Mouse (Mus musculus): ENCODE data around the gene Tldc2. TPM values are rescaled to one million over a fixed set of nuclear protein-coding genes. Genes with fewer than 3 reads are reported as not detected.

Gene Tldc2
- total RNA-seq, 2 experiments from 2014 or later = not detected

- no peak for ATAC-seq (replicated peaks; ENCODE audit: low FRiP score, poor library complexity, severe bottlenecking)
Observed at GRCm38 (mm10) chr2:157137959-157138731, 51.3 kb downstream of the Tldc2 start.

GRCm38 (mm10) chr2:157138808-157139207 lies 52.0 kb downstream of the Tldc2 start:
- ATAC-seq (replicated peaks; ENCODE audit: low FRiP score, poor library complexity, severe bottlenecking) = no peak

- ATAC-seq (replicated peaks; ENCODE audit: low FRiP score, poor library complexity, severe bottlenecking) = no peak
Observed at GRCm38 (mm10) chr2:157139251-157139802, 52.5 kb downstream of the Tldc2 start.

- no peak for ATAC-seq (replicated peaks; ENCODE audit: low FRiP score, poor library complexity, severe bottlenecking)
Observed at GRCm38 (mm10) chr2:157141962-157142361, 55.1 kb downstream of the Tldc2 start.

GRCm38 (mm10) chr2:157144132-157144531 lies 57.3 kb downstream of the Tldc2 start:
- ATAC-seq (replicated peaks; ENCODE audit: low FRiP score, poor library complexity, severe bottlenecking) = no peak

GRCm38 (mm10) chr2:157145173-157145572 lies 58.3 kb downstream of the Tldc2 start:
- ATAC-seq (replicated peaks; ENCODE audit: low FRiP score, poor library complexity, severe bottlenecking) = no peak

Other genes starting within 250 kb of the Tldc2 start
- gene Tgif2, start 247.0 kb upstream of the Tldc2 start, total RNA-seq (2015; ENCODE audit: low replicate concordance) = 0.77 and 2.3 TPM in 2 replicates
- gene Tgif2, start 247.0 kb upstream of the Tldc2 start, total RNA-seq (2017; ENCODE audit: low replicate concordance) = 2.8 and 2.9 TPM in 2 replicates
- not detected in 2 replicates for gene 4930518I15Rik, start 229.1 kb upstream of the Tldc2 start, total RNA-seq (2015; ENCODE audit: low replicate concordance)
- gene 4930518I15Rik, start 229.1 kb upstream of the Tldc2 start, total RNA-seq (2017; ENCODE audit: low replicate concordance) = 3.3 and 4.6 TPM in 2 replicates
- 74.6 and 109 TPM in 2 replicates for gene Rab5if, start 223.9 kb upstream of the Tldc2 start, total RNA-seq (2015; ENCODE audit: low replicate concordance)
- gene Rab5if, start 223.9 kb upstream of the Tldc2 start, total RNA-seq (2017; ENCODE audit: low replicate concordance) = 42.8 and 46.2 TPM in 2 replicates
- gene Sla2, start 199.9 kb upstream of the Tldc2 start, total RNA-seq (2015; ENCODE audit: low replicate concordance) = 1.5 and 1.7 TPM in 2 replicates
- gene Sla2, start 199.9 kb upstream of the Tldc2 start, total RNA-seq (2017; ENCODE audit: low replicate concordance) = 0.28 TPM in 1 of 2 replicates, not detected in the other
- 15.3 and 15.6 TPM in 2 replicates for gene Ndrg3, start 95.0 kb upstream of the Tldc2 start, total RNA-seq (2015; ENCODE audit: low replicate concordance)
- gene Ndrg3, start 95.0 kb upstream of the Tldc2 start, total RNA-seq (2017; ENCODE audit: low replicate concordance) = 9.2 and 10.3 TPM in 2 replicates
- gene Dsn1, start 79.9 kb upstream of the Tldc2 start, total RNA-seq (2015; ENCODE audit: low replicate concordance) = 12.3 and 14.8 TPM in 2 replicates
- 21.2 TPM in 2 replicates for gene Dsn1, start 79.9 kb upstream of the Tldc2 start, total RNA-seq (2017; ENCODE audit: low replicate concordance)
- gene Soga1, start 7.8 kb upstream of the Tldc2 start, total RNA-seq (2015; ENCODE audit: low replicate concordance) = 0.21 and 1.3 TPM in 2 replicates
- gene Soga1, start 7.8 kb upstream of the Tldc2 start, total RNA-seq (2017; ENCODE audit: low replicate concordance) = 0.56 and 1.1 TPM in 2 replicates
- gene Samhd1, start 48.2 kb downstream of the Tldc2 start, total RNA-seq (2015; ENCODE audit: low replicate concordance) = 69.9 and 105 TPM in 2 replicates
- 81.6 and 89.4 TPM in 2 replicates for gene Samhd1, start 48.2 kb downstream of the Tldc2 start, total RNA-seq (2017; ENCODE audit: low replicate concordance)
- 31.5 and 34.9 TPM in 2 replicates for gene Rbl1, start 117.5 kb downstream of the Tldc2 start, total RNA-seq (2015; ENCODE audit: low replicate concordance)
- 40.8 and 48.4 TPM in 2 replicates for gene Rbl1, start 117.5 kb downstream of the Tldc2 start, total RNA-seq (2017; ENCODE audit: low replicate concordance)
- gene Rpn2, start 192.0 kb downstream of the Tldc2 start, total RNA-seq (2015; ENCODE audit: low replicate concordance) = 55.4 and 67.8 TPM in 2 replicates
- gene Rpn2, start 192.0 kb downstream of the Tldc2 start, total RNA-seq (2017; ENCODE audit: low replicate concordance) = 51.6 and 53.3 TPM in 2 replicates
- gene Mroh8, start 192.5 kb downstream of the Tldc2 start, total RNA-seq (2015; ENCODE audit: low replicate concordance) = not detected in 2 replicates
- not detected in 2 replicates for gene Mroh8, start 192.5 kb downstream of the Tldc2 start, total RNA-seq (2017; ENCODE audit: low replicate concordance)

Measured in erythroblast, adult 5-6 weeks (primary cell).